Mouse (Mus musculus) layer of hippocampus, adult 8-10 months (tissue): ENCODE results near the gene Baz1b. TPM values are rescaled to one million over a fixed set of nuclear protein-coding genes. Genes with fewer than 3 reads are reported as not detected.
"Not testable (repeated sequence)": the region's sequence is repeated elsewhere in the genome, so short reads cannot be mapped to it uniquely, and the experiment has no call there.

Experiments
- DNase-seq, 2 experiments: peaks; one replicate each; pipeline ENCODE4 v3.0.0; 2022; ENCODE audit warnings: low spot score in 2 of 2
- total RNA-seq, 4 experiments: library from RNA; stranded (reverse); gene quantifications; 2 replicates each; pipeline ENCODE4 v1.2.4; 2022

Gene Baz1b
- total RNA-seq, 4 experiments from 2014 or later = 67.3 to 95.8 (median 83.4) TPM

- peak in 1 of 2 experiments; percentile 3 for DNase-seq
Measured at GRCm38 (mm10) chr5:135179616-135180015, 7.4 kb upstream of the Baz1b start.

- DNase-seq = peak in 1 of 2 experiments; percentile 7
Measured at GRCm38 (mm10) chr5:135180796-135181195, 6.3 kb upstream of the Baz1b start.

- DNase-seq = no peak
Measured at GRCm38 (mm10) chr5:135181776-135182175, 5.3 kb upstream of the Baz1b start.

- DNase-seq = peak; percentile 54 to 56
Measured at GRCm38 (mm10) chr5:135183131-135183861, 3.8 kb upstream of the Baz1b start.

- peak in 1 of 2 experiments; percentile 2 for DNase-seq
Measured at GRCm38 (mm10) chr5:135185016-135185415, 2.0 kb upstream of the Baz1b start.

GRCm38 (mm10) chr5:135185596-135185995, 1.5 kb upstream of the Baz1b start:
- DNase-seq = no peak

- no peak for DNase-seq
Measured at GRCm38 (mm10) chr5:135186231-135186620, 838 bp upstream of the Baz1b start.

GRCm38 (mm10) chr5:135187349-135188213, 517 bp downstream of the Baz1b start:
- no peak for DNase-seq

GRCm38 (mm10) chr5:135188214-135188554, 1.1 kb downstream of the Baz1b start:
- DNase-seq = no peak

- DNase-seq = no peak
Measured at GRCm38 (mm10) chr5:135189281-135190022, 2.4 kb downstream of the Baz1b start.

- DNase-seq = peak in 1 of 2 experiments; percentile 69
Measured at GRCm38 (mm10) chr5:135191620-135192019, 4.6 kb downstream of the Baz1b start.

GRCm38 (mm10) chr5:135192431-135192830, 5.4 kb downstream of the Baz1b start:
- no peak for DNase-seq

GRCm38 (mm10) chr5:135196367-135196766, 9.3 kb downstream of the Baz1b start:
- DNase-seq = no peak

GRCm38 (mm10) chr5:135202763-135203162, 15.7 kb downstream of the Baz1b start:
- no peak for DNase-seq

GRCm38 (mm10) chr5:135208197-135208596, 21.1 kb downstream of the Baz1b start:
- no peak for DNase-seq

GRCm38 (mm10) chr5:135216871-135217270, 29.8 kb downstream of the Baz1b start:
- no peak for DNase-seq

- no peak for DNase-seq
Measured at GRCm38 (mm10) chr5:135220941-135221340, 33.9 kb downstream of the Baz1b start.

- no peak for DNase-seq
Measured at GRCm38 (mm10) chr5:135222066-135222465, 35.0 kb downstream of the Baz1b start.

- no peak for DNase-seq
Measured at GRCm38 (mm10) chr5:135224169-135224568, 37.1 kb downstream of the Baz1b start.

- not testable (repeated sequence) for DNase-seq
Measured at GRCm38 (mm10) chr5:135225879-135226278, 38.8 kb downstream of the Baz1b start.

- no peak for DNase-seq
Measured at GRCm38 (mm10) chr5:135230186-135230585, 43.1 kb downstream of the Baz1b start.
